Mouse (Mus musculus): ENCODE measurements around the gene Prpf8. TPM values are rescaled to one million over a fixed set of nuclear protein-coding genes. Genes with fewer than 3 reads are reported as not detected.

Prpf8 gene
- polyA plus RNA-seq, 1 experiment = 142 TPM

DNA sequence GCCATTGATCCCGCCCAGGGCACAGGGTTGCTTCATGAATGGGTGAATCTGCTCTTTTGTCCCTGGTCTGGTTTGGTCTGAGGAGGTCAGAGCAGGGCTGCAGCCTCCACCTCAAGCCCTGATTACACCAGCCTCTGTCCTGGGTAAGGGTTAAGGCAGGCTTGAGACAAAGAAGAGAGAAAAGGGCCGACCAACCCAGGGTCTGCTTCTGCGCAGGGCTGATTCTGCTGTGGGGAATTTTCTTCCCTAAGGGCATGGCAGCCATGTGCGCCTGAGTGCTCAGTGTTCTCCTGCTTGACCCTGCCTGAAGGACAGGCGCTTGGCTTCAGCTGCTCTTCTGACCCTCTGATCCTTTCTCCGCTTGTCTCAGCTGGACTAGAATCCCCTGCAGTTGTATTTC lies 70.5 kb downstream of the Prpf8 start:
- Histone ChIP-seq H3K4me3 (ENCODE audit: control insufficient read depth, insufficient read depth, low read length) (no peak overlapping the region), H3K4me1 (replicated peaks; ENCODE audit: control insufficient read depth, insufficient read depth, low read length) (peaks cover 31% of the 10 kb centered on the region), H3K27me3 (ENCODE audit: control insufficient read depth, insufficient read depth, low read length) (no peaks in the 10 kb centered on the region), H3K36me3 (ENCODE audit: control insufficient read depth, insufficient read depth, low read length) (peaks cover 16% of the 10 kb centered on the region), H3K27ac (ENCODE audit: control insufficient read depth, insufficient read depth, low read length) (no peak overlapping the region)
- DNase-seq = no peak
- 98% methylated on average over 6 of the region's 6 CpGs for WGBS
- TF ChIP-seq CTCF (IDR thresholded peaks at IDR 0.05; ENCODE audit: borderline replicate concordance, control insufficient read depth, extremely low read depth, insufficient read depth, low read length, poor library complexity) (no peak), POLR2A (IDR thresholded peaks at IDR 0.05; ENCODE audit: control insufficient read depth, extremely low read depth, insufficient read depth, low read length, poor library complexity) (no peak)

DNA sequence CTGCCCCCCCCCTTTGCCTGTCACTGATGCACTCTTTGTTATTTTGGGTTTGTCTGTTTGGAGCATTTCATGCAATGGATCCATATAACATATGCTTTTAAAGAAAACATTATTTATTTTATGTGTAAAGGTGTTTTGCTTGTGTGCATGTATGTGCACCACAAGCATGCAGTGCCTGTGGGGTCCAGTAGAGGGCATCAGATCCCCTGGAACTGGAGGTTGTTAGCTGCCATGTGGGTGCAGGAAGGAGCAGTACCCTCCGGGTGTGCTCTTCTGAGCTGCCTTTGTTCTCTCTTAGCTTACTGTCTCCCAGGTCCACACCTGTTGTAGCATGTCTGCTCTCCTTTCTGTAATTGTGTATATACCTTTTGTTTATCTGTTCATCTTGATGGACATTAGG lies 71.5 kb downstream of the Prpf8 start:
- peaks cover 39% of the 10 kb centered on the region for H3K4me1 ChIP-seq (replicated peaks; ENCODE audit: control insufficient read depth, insufficient read depth, low read length)
- 22% methylated on average over 1 of the region's 1 CpGs for WGBS

More for the DNA sequence above, 71.5 kb downstream of the Prpf8 start:
- Histone ChIP-seq H3K27ac (ENCODE audit: control insufficient read depth, insufficient read depth, low read length) (no peak overlapping the region), H3K36me3 (ENCODE audit: control insufficient read depth, insufficient read depth, low read length) (peaks cover 23% of the 10 kb centered on the region), H3K4me3 (ENCODE audit: control insufficient read depth, insufficient read depth, low read length) (no peak overlapping the region), H3K27me3 (ENCODE audit: control insufficient read depth, insufficient read depth, low read length) (no peaks in the 10 kb centered on the region)
- DNase-seq = peak; percentile 53
- TF ChIP-seq CTCF (IDR thresholded peaks at IDR 0.05; ENCODE audit: borderline replicate concordance, control insufficient read depth, extremely low read depth, insufficient read depth, low read length, poor library complexity) = 0 out of 2 replicates have a peak, but pooled peaks have one; percentile 25
- TF ChIP-seq POLR2A (IDR thresholded peaks at IDR 0.05; ENCODE audit: control insufficient read depth, extremely low read depth, insufficient read depth, low read length, poor library complexity) = no peak

Other genes starting within 250 kb of the Prpf8 start
- gene Rpa1, start 138.5 kb upstream of the Prpf8 start, polyA plus RNA-seq (2012; rRNA removed) = 62.8 and 93.9 TPM in 2 replicates
- 5.6 and 7.8 TPM in 2 replicates for gene Smyd4, start 138.4 kb upstream of the Prpf8 start, polyA plus RNA-seq (2012; rRNA removed)
- gene Serpinf1, start 64.1 kb upstream of the Prpf8 start, polyA plus RNA-seq (2012; rRNA removed) = 43.4 and 46.7 TPM in 2 replicates
- 1.4 and 3.1 TPM in 2 replicates for gene Serpinf2, start 47.2 kb upstream of the Prpf8 start, polyA plus RNA-seq (2012; rRNA removed)
- gene Wdr81, start 32.1 kb upstream of the Prpf8 start, polyA plus RNA-seq (2012; rRNA removed) = 52.1 and 53.7 TPM in 2 replicates
- 13.0 and 14.4 TPM in 2 replicates for gene Tlcd2, start 25.1 kb upstream of the Prpf8 start, polyA plus RNA-seq (2012; rRNA removed)
- gene Rilp, start 23.3 kb downstream of the Prpf8 start, polyA plus RNA-seq (2012; rRNA removed) = 3.0 and 3.2 TPM in 2 replicates
- 4.7 and 4.8 TPM in 2 replicates for gene Scarf1, start 26.7 kb downstream of the Prpf8 start, polyA plus RNA-seq (2012; rRNA removed)
- gene Slc43a2, start 44.9 kb downstream of the Prpf8 start, polyA plus RNA-seq (2012; rRNA removed) = 207 and 214 TPM in 2 replicates
- gene Pitpna, start 101.3 kb downstream of the Prpf8 start, polyA plus RNA-seq (2012; rRNA removed) = 99.7 and 108 TPM in 2 replicates
- gene Inpp5k, start 144.2 kb downstream of the Prpf8 start, polyA plus RNA-seq (2012; rRNA removed) = 149 and 164 TPM in 2 replicates
- gene Myo1c, start 163.7 kb downstream of the Prpf8 start, polyA plus RNA-seq (2012; rRNA removed) = 78.0 and 90.2 TPM in 2 replicates
- 46.7 and 85.4 TPM in 2 replicates for gene Crk, start 192.4 kb downstream of the Prpf8 start, polyA plus RNA-seq (2012; rRNA removed)
- gene Ywhae, start 246.1 kb downstream of the Prpf8 start, polyA plus RNA-seq (2012; rRNA removed) = 170 and 177 TPM in 2 replicates

All from thymus, adult 2 months (tissue).